Mouse (Mus musculus) MEL (cell line): Measurements from ENCODE around the gene Nkg7.

Source experiments
- KAT2A ChIP-seq: conservative IDR thresholded peaks from 2 replicates; pipeline ENCODE4 v1.6.1; 2012; ENCODE audit warnings: low read depth, low read length, improper control_type of control experiment, inconsistent platforms
- MXI1 ChIP-seq: IDR thresholded peaks from 2 replicates; pipeline ENCODE4 v1.6.1; 2011; ENCODE audit warnings: mild to moderate bottlenecking, low read depth, low read length, improper control_type of control experiment
- POLR2AphosphoS2 ChIP-seq: IDR thresholded peaks from 2 replicates; pipeline ENCODE4 v1.6.1; 2011; ENCODE audit warnings: low read length, improper control_type of control experiment
- RCOR1 ChIP-seq: IDR thresholded peaks from 2 replicates; pipeline ENCODE4 v1.6.1; 2012; ENCODE audit warnings: low read depth, mild to moderate bottlenecking, inconsistent platforms, low read length, improper control_type of control experiment
- ZC3H11A ChIP-seq: IDR thresholded peaks from 2 replicates; pipeline ENCODE4 v1.6.1; 2012; ENCODE audit warnings: low read depth, mild to moderate bottlenecking, inconsistent platforms, low read length, improper control_type of control experiment

DNA sequence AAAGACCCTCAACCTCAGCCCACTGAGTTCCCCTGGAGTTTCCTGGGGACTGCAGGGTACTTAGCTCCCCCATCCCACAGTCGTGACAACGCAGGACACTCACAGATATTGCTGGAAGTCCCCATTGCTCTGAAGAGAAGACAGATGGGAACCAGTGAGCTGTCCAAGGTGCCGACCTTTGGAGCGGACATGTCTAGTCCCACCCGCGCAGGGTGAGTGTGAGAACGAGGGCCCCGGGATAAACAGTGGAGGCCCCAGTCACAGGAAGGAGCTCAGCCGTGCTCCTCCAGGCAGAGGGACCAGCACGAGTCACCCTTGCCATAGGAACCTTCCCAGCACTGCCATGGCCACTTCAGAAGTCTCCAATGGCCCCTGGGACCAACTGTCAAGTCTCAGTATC is 46.4 kb downstream of the Nkg7 start:
- TF ChIP-seq ZC3H11A (no peak), RCOR1 (no peak), KAT2A (no peak), POLR2AphosphoS2 (no peak), MXI1 (no peak)
